Comparison of ENCODE assay signal across 18 mouse cellular contexts in the genomic region with DNA sequence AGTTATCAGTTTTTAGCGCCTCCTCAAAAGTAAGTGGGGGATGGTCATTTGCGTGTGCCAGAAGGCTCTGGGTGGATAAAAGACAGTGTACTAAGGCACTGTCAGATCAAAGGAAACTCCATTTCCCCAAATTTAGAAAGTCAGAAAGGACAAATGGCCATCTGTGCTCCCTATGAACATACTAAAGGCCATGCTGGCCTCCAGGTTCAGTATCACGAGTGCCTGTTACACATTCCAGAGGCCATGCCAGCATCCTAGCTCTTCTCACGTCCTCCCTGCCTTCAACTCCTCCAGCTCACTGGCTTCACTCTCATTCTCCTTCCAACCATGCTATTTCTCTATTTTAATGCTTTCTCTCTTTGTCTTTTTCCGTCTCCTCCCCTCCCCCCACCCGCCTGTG.
DNase-seq lines count a peak whose midpoint lies in the region; ATAC-seq and TF ChIP-seq lines count a peak whose summit lies in the region.
"Had no signal": no experiment of that assay in that cellular context is flagged by ENCODE, and none has a peak within 500 bp of the region (broad histone marks: within the 10 kb centered on the region; RNA-seq: fewer than 3 reads in every experiment).

No protein-coding gene starts in this region.

- TF ChIP-seq CTCF in lung, embryonic 14.5 days (IDR thresholded peaks at IDR 0.05; ENCODE audit: low read depth) = no peak
- TF ChIP-seq CTCF in liver, postnatal 0 days (IDR thresholded peaks at IDR 0.05; ENCODE audit: low read depth) = no peak

- DNase-seq in forebrain, embryonic 10.5 days (ENCODE audit: extremely low spot score, low spot score) = no peak
- DNase-seq in heart, postnatal 14 days = no peak
- no peak for DNase-seq in lung, embryonic 14.5 days
- no peak for DNase-seq in lung, postnatal 14 days
- no peak for DNase-seq in liver, postnatal 0 days
- DNase-seq: adrenal gland, postnatal 25 days; cerebellum, adult 11 months; cerebellum, postnatal 10 days; gastrocnemius, postnatal 14 days; heart, postnatal 10 days; kidney, adult 11 months; kidney, postnatal 36 days; layer of hippocampus, postnatal 36 days had no signal

- no peaks in the 10 kb centered on the region for H3K36me3 ChIP-seq in forebrain, embryonic 13.5 days (ENCODE audit: poor library complexity, severe bottlenecking)
- no peaks in the 10 kb centered on the region for H3K36me3 ChIP-seq in forebrain, embryonic 10.5 days (replicated peaks)
- H3K36me3 ChIP-seq in heart, embryonic 15.5 days = no peaks in the 10 kb centered on the region
- no peaks in the 10 kb centered on the region for H3K36me3 ChIP-seq in lung, embryonic 14.5 days (ENCODE audit: insufficient read depth)
- no peaks in the 10 kb centered on the region for H3K36me3 ChIP-seq in liver, postnatal 0 days (replicated peaks; ENCODE audit: insufficient read depth, low read length)
- H3K36me3 ChIP-seq: kidney, embryonic 15.5 days had no signal

- H3K4me3 ChIP-seq in forebrain, embryonic 13.5 days = no peak overlapping the region
- no peak overlapping the region for H3K4me3 ChIP-seq in forebrain, embryonic 10.5 days
- H3K4me3 ChIP-seq in heart, embryonic 15.5 days = no peak overlapping the region
- no peak overlapping the region for H3K4me3 ChIP-seq in lung, embryonic 14.5 days (ENCODE audit: low read depth, low read length)
- H3K4me3 ChIP-seq in liver, postnatal 0 days (ENCODE audit: low read depth, low read length) = no peak overlapping the region
- H3K4me3 ChIP-seq: kidney, embryonic 15.5 days had no signal

- no peak for ATAC-seq in forebrain, embryonic 13.5 days
- no peak for ATAC-seq in heart, embryonic 15.5 days (replicated peaks; ENCODE audit: insufficient number of reproducible peaks, insufficient read depth, low FRiP score, low read depth)
- ATAC-seq in lung, embryonic 14.5 days (ENCODE audit: insufficient read depth) = peak; percentile 43
- no peak for ATAC-seq in liver, postnatal 0 days
- ATAC-seq: forebrain, embryonic 16.5 days; midbrain, embryonic 16.5 days had no signal

- WGBS in forebrain, embryonic 13.5 days = 62% methylated on average over 6 of the region's 6 CpGs
- 63% methylated on average over 6 of the region's 6 CpGs for WGBS in forebrain, embryonic 10.5 days
- 26% methylated on average over 6 of the region's 6 CpGs for WGBS in heart, embryonic 15.5 days
- WGBS in lung, embryonic 14.5 days = 35% methylated on average over 6 of the region's 6 CpGs
- 61% methylated on average over 6 of the region's 6 CpGs for WGBS in liver, postnatal 0 days (ENCODE audit: insufficient replicate concordance)

- H3K27me3 ChIP-seq in forebrain, embryonic 13.5 days = no peaks in the 10 kb centered on the region
- H3K27me3 ChIP-seq in forebrain, embryonic 10.5 days (ENCODE audit: poor library complexity, severe bottlenecking) = no peaks in the 10 kb centered on the region
- H3K27me3 ChIP-seq in heart, embryonic 15.5 days = no peaks in the 10 kb centered on the region
- no peaks in the 10 kb centered on the region for H3K27me3 ChIP-seq in lung, embryonic 14.5 days (ENCODE audit: insufficient read depth, low read length)
- H3K27me3 ChIP-seq in liver, postnatal 0 days (ENCODE audit: insufficient read depth, low read length) = no peaks in the 10 kb centered on the region
- H3K27me3 ChIP-seq: kidney, embryonic 15.5 days had no signal

- intact Hi-C loops in heart, postnatal 14 days (cut with DNase I) = no loop called here

- H3K4me2 ChIP-seq in forebrain, embryonic 13.5 days = no peak overlapping the region
- peak overlapping the region; percentile 17 for H3K4me2 ChIP-seq in heart, embryonic 15.5 days
- H3K4me2 ChIP-seq in lung, embryonic 14.5 days = no peak overlapping the region
- H3K4me2 ChIP-seq in liver, postnatal 0 days (ENCODE audit: low read depth, low read length) = no peak overlapping the region
- H3K4me2 ChIP-seq: kidney, embryonic 15.5 days had no signal

- peaks cover 26% of the 10 kb centered on the region for H3K4me1 ChIP-seq in forebrain, embryonic 13.5 days
- H3K4me1 ChIP-seq in forebrain, embryonic 10.5 days = peaks cover 36% of the 10 kb centered on the region
- H3K4me1 ChIP-seq in heart, embryonic 15.5 days (replicated peaks) = peaks cover 42% of the 10 kb centered on the region
- H3K4me1 ChIP-seq in lung, embryonic 14.5 days (ENCODE audit: insufficient read depth) = peaks cover 6% of the 10 kb centered on the region; the same call in 1 of the 2 replicates
- no peaks in the 10 kb centered on the region; the same call in none of the 2 replicates for H3K4me1 ChIP-seq in liver, postnatal 0 days (ENCODE audit: insufficient read depth)

- H3K27ac ChIP-seq in forebrain, embryonic 13.5 days = peak overlapping the region; percentile 25; the same call in 1 of the 2 replicates
- H3K27ac ChIP-seq in forebrain, embryonic 10.5 days = no peak overlapping the region
- H3K27ac ChIP-seq in heart, embryonic 15.5 days = no peak overlapping the region
- H3K27ac ChIP-seq in lung, embryonic 14.5 days (ENCODE audit: low read depth) = no peak overlapping the region
- H3K27ac ChIP-seq in liver, postnatal 0 days (ENCODE audit: low read depth) = no peak overlapping the region
- H3K27ac ChIP-seq: kidney, embryonic 15.5 days had no signal

- no peaks in the 10 kb centered on the region for H3K9me3 ChIP-seq in forebrain, embryonic 13.5 days (replicated peaks)
- H3K9me3 ChIP-seq in forebrain, embryonic 10.5 days = no peaks in the 10 kb centered on the region
- H3K9me3 ChIP-seq in heart, embryonic 15.5 days (replicated peaks) = no peaks in the 10 kb centered on the region
- H3K9me3 ChIP-seq in lung, embryonic 14.5 days (ENCODE audit: low read depth, low read length) = no peaks in the 10 kb centered on the region
- no peaks in the 10 kb centered on the region for H3K9me3 ChIP-seq in liver, postnatal 0 days (ENCODE audit: low read length)
- H3K9me3 ChIP-seq: kidney, embryonic 15.5 days had no signal

- no peak for TF ChIP-seq EP300 in liver, postnatal 0 days (IDR thresholded peaks at IDR 0.05; ENCODE audit: low read depth)

- no peak overlapping the region for H3K9ac ChIP-seq in forebrain, embryonic 13.5 days
- no peak overlapping the region for H3K9ac ChIP-seq in heart, embryonic 15.5 days
- no peak overlapping the region for H3K9ac ChIP-seq in lung, embryonic 14.5 days
- no peak overlapping the region for H3K9ac ChIP-seq in liver, postnatal 0 days (replicated peaks)
- H3K9ac ChIP-seq: kidney, embryonic 15.5 days had no signal
